Mouse (Mus musculus) heart, postnatal 0 days (tissue): ENCODE measurements around the gene Zfhx3.

Experiments
- CTCF ChIP-seq: IDR thresholded peaks from 2 replicates; pipeline ENCODE4 v1.5.1; 2016; ENCODE audit warnings: antibody characterized with exemption, control low read depth, low read depth
- EP300 ChIP-seq: IDR thresholded peaks from 2 replicates; pipeline ENCODE4 v1.6.1; 2016; ENCODE audit warnings: antibody characterized with exemption, low read depth

GRCm38 (mm10) chr8:108824049-108824448, 881.6 kb downstream of the Zfhx3 start:
- TF ChIP-seq CTCF: no peak
- no peak for TF ChIP-seq EP300
